Mouse (Mus musculus) right cerebral cortex, adult 2 months (tissue): ENCODE measurements around the gene Snrnp25.

ENCODE experiments used
- DNase-seq, 2 experiments: peaks; one replicate each; pipeline ENCODE4 v3.0.0; 2021 to 2022; ENCODE audit warnings: low spot score in 2 of 2

Gene Snrnp25

GRCm38 (mm10) chr11:32244064-32244463 lies 38.8 kb downstream of the Snrnp25 start:
- DNase-seq: no peak

DNA sequence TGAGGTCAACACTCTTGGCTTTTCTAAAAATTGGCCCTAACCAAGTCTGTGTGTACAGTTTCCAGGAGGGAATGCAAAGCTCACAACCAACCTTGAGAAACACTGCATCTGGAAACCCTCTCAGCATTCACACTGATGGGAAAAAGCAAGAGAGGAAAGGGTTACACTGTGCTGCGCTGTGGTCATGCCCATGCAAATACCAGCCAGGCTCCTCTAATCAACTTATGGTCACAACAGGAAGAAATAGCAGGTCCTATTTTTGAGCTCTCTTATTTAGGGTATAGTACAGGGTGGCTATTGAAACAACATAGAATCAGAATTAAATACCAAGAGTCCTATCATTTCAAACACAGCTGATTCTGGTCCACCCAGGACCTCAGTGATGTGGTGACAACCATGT lies 39.4 kb downstream of the Snrnp25 start:
- no peak for DNase-seq

- DNase-seq: no peak
These were observed 40.4 kb downstream of the Snrnp25 start for GRCm38 (mm10) chr11:32245614-32246013.

- no peak for DNase-seq
These were observed 41.9 kb downstream of the Snrnp25 start for GRCm38 (mm10) chr11:32247068-32247467.

DNA sequence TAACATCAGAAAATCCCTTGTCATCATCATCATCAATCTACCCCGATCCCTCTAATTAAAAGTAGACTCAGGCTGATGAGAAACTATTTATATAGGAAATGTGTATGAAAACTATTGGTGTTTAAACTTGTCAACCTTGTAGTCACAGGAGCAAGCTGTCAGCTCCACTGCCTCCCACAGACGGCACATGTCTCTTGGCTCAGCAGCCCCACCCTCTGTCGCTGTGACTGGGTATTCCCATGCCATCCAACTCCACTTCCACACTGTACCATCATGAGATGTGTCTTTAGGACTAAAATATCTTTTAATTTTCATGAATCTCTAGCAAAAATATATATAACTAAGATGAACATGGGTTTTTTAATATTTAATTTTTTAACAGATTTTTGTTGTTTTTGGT lies 43.1 kb downstream of the Snrnp25 start:
- DNase-seq: no peak

GRCm38 (mm10) chr11:32250880-32251763 lies 45.9 kb downstream of the Snrnp25 start:
- no peak for DNase-seq

GRCm38 (mm10) chr11:32253121-32253520 lies 47.9 kb downstream of the Snrnp25 start:
- no peak for DNase-seq

- DNase-seq: no peak
These were observed 50.9 kb downstream of the Snrnp25 start for GRCm38 (mm10) chr11:32256146-32256545.

DNA sequence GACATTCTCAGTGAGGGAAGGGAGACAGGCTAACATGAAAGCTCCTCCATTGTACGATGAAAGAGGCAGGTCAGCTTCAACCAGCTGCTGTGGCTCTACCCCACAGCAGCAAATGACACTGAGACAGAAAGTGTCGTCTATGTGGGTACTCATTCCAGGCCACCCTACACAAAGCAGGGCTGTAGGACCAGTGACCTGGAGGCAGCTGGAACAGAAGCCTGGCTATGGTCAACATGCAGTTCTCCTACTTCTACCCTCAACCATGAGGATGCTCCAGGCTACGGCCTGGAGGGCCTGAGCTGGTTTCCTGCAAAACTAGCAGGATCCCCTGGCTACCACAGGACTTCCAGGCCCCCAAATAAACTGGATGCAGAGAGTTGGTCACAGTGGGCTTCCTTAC lies 51.4 kb downstream of the Snrnp25 start:
- DNase-seq: no peak
